Mouse (Mus musculus): ENCODE data around the gene Prkrip1.
"Not testable (repeated sequence)": the region's sequence is repeated elsewhere in the genome, so short reads cannot be mapped to it uniquely, and the experiment has no call there.

DNA sequence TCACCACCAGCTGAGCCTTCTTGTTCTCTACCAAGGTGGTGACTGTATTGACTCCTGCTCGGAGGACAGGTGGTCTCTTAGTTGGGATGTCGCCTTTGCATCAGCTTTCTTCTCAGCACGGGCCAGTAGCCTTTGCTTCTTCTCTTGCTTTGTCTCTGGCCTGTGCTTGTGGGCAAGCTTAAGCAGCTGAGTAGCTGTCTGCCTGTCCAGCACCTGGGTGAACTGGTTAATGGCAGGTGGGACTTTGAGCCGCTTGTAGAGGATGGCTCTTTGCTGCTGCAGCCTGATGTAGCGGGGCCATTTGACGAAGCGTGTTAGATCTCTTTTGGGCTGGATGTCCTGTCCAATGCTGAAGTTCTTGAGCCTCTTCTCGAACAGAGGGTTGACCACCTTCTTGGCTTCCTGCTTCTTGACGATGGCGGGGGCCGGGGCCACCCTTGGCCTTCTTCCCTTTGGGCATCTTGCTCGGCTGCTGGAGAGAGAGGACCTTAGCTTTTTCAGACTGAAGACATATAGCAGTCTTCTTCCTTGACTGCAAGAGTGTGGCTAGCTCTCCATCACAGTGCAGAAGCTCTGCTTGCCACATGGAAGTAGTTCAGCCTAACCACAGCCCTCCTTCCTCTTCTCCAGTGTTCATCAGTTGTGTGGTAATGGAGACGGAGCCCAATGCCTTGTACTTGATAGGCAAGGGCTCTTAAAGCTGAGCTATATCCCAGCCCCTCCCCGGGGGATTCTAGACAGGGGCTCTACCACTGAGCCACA is 12.8 kb upstream of the Prkrip1 start:
- TF ChIP-seq MAFK (IDR thresholded peaks at IDR 0.05; ENCODE audit: insufficient read depth, low read depth, low read length); HCFC1 (IDR thresholded peaks at IDR 0.05; ENCODE audit: borderline replicate concordance, insufficient read depth, low read length); CHD2 (IDR thresholded peaks at IDR 0.05; ENCODE audit: low read depth, low read length); ZNF384 (IDR thresholded peaks at IDR 0.05; ENCODE audit: low read depth, low read length): not testable (repeated sequence)
